ENCODE assay signal across 20 mouse cellular contexts in genomic region chr7:66257232-66257631, GRCm38 (mm10).
DNase-seq lines count a peak whose midpoint lies in the region; ATAC-seq and TF ChIP-seq lines count a peak whose summit lies in the region.
"Had no signal": no experiment of that assay in that cellular context is flagged by ENCODE, and none has a peak within 500 bp of the region (broad histone marks: within the 10 kb centered on the region; RNA-seq: fewer than 3 reads in every experiment).

No protein-coding gene starts in this region.

- H3K4me2 ChIP-seq in hindbrain, embryonic 14.5 days (replicated peaks), result no peak overlapping the region
- no peak overlapping the region for H3K4me2 ChIP-seq in lung, embryonic 14.5 days
- H3K4me2 ChIP-seq in stomach, embryonic 16.5 days (ENCODE audit: low read depth, low read length), result no peak overlapping the region
- H3K4me2 ChIP-seq: hindbrain, embryonic 12.5 days; liver, embryonic 11.5 days; midbrain, embryonic 12.5 days; neural tube, embryonic 12.5 days had no signal

- WGBS in hindbrain, embryonic 10.5 days, result 93% methylated on average over 5 of the region's 5 CpGs
- 82% methylated on average over 5 of the region's 5 CpGs for WGBS in hindbrain, embryonic 14.5 days
- WGBS in lung, embryonic 14.5 days, result 52% methylated on average over 5 of the region's 5 CpGs
- WGBS in stomach, embryonic 16.5 days, result 71% methylated on average over 5 of the region's 5 CpGs

- peak overlapping the region; percentile 66; the same call in 1 of the 2 replicates for H3K27ac ChIP-seq in hindbrain, embryonic 10.5 days
- H3K27ac ChIP-seq in hindbrain, embryonic 14.5 days, result no peak overlapping the region
- H3K27ac ChIP-seq in lung, embryonic 14.5 days (ENCODE audit: low read depth), result peak overlapping the region; percentile 6; the same call in 1 of the 2 replicates
- H3K27ac ChIP-seq in stomach, embryonic 16.5 days (ENCODE audit: low read length), result peak overlapping the region; percentile 43; the same call in 1 of the 2 replicates
- H3K27ac ChIP-seq: hindbrain, embryonic 12.5 days; layer of hippocampus, adult 2 months; midbrain, embryonic 12.5 days; neural tube, embryonic 12.5 days had no signal

- no peak for DNase-seq in hindbrain, embryonic 10.5 days (ENCODE audit: low spot score)
- DNase-seq in hindbrain, embryonic 14.5 days (ENCODE audit: low spot score), result no peak
- DNase-seq in lung, embryonic 14.5 days, result peak; percentile 82
- no peak for DNase-seq in lung, adult 18-20 months
- DNase-seq in thymus, postnatal 4 days, result peak; percentile 1
- DNase-seq in thymus, postnatal 36 days, result no peak
- DNase-seq: cerebellum, adult 18-20 months; cerebellum, postnatal 25 days; embryo, embryonic 11 days; gastrocnemius, postnatal 10 days; left cerebral cortex, postnatal 4 days; thymus, adult 2 months had no signal

- peaks cover 19% of the 10 kb centered on the region for H3K4me1 ChIP-seq in hindbrain, embryonic 10.5 days (replicated peaks)
- peaks cover 10% of the 10 kb centered on the region; the same call in 1 of the 2 replicates for H3K4me1 ChIP-seq in hindbrain, embryonic 14.5 days (replicated peaks; ENCODE audit: control insufficient read depth, insufficient read depth, low read length)
- H3K4me1 ChIP-seq in lung, embryonic 14.5 days (ENCODE audit: insufficient read depth), result peaks cover 7% of the 10 kb centered on the region; the same call in 1 of the 2 replicates
- H3K4me1 ChIP-seq in stomach, embryonic 16.5 days (ENCODE audit: control insufficient read depth, insufficient read depth, low read length), result peaks cover 8% of the 10 kb centered on the region; the same call in 1 of the 2 replicates
- H3K4me1 ChIP-seq: neural tube, embryonic 12.5 days had no signal

- H3K9me3 ChIP-seq in hindbrain, embryonic 10.5 days, result no peaks in the 10 kb centered on the region
- no peaks in the 10 kb centered on the region for H3K9me3 ChIP-seq in hindbrain, embryonic 14.5 days (ENCODE audit: control insufficient read depth, low read length)
- no peaks in the 10 kb centered on the region for H3K9me3 ChIP-seq in lung, embryonic 14.5 days (ENCODE audit: low read depth, low read length)
- H3K9me3 ChIP-seq in stomach, embryonic 16.5 days (replicated peaks; ENCODE audit: control insufficient read depth, low read length), result no peaks in the 10 kb centered on the region
- H3K9me3 ChIP-seq: hindbrain, embryonic 12.5 days; midbrain, embryonic 12.5 days; neural tube, embryonic 12.5 days had no signal

- H3K9ac ChIP-seq in hindbrain, embryonic 14.5 days, result no peak overlapping the region
- H3K9ac ChIP-seq in lung, embryonic 14.5 days, result no peak overlapping the region
- H3K9ac ChIP-seq in stomach, embryonic 16.5 days (ENCODE audit: low read length), result no peak overlapping the region
- H3K9ac ChIP-seq: hindbrain, embryonic 12.5 days; midbrain, embryonic 12.5 days; neural tube, embryonic 12.5 days had no signal

- TF ChIP-seq CTCF in lung, embryonic 14.5 days (IDR thresholded peaks at IDR 0.05; ENCODE audit: low read depth), result no peak

- H3K36me3 ChIP-seq in hindbrain, embryonic 10.5 days, result no peaks in the 10 kb centered on the region
- H3K36me3 ChIP-seq in hindbrain, embryonic 14.5 days (replicated peaks; ENCODE audit: control insufficient read depth, insufficient read depth), result no peaks in the 10 kb centered on the region
- peaks cover 14% of the 10 kb centered on the region for H3K36me3 ChIP-seq in lung, embryonic 14.5 days (ENCODE audit: insufficient read depth)
- no peaks in the 10 kb centered on the region for H3K36me3 ChIP-seq in stomach, embryonic 16.5 days (ENCODE audit: control insufficient read depth, insufficient read depth, low read length)
- H3K36me3 ChIP-seq: hindbrain, embryonic 12.5 days; midbrain, embryonic 12.5 days; neural tube, embryonic 12.5 days had no signal

- no peak overlapping the region for H3K4me3 ChIP-seq in hindbrain, embryonic 10.5 days
- H3K4me3 ChIP-seq in hindbrain, embryonic 14.5 days (replicated peaks; ENCODE audit: low read length), result no peak overlapping the region
- no peak overlapping the region for H3K4me3 ChIP-seq in lung, embryonic 14.5 days (ENCODE audit: low read depth, low read length)
- no peak overlapping the region for H3K4me3 ChIP-seq in stomach, embryonic 16.5 days (replicated peaks; ENCODE audit: low read length)
- H3K4me3 ChIP-seq: hindbrain, embryonic 12.5 days; layer of hippocampus, adult 2 months; midbrain, embryonic 12.5 days; neural tube, embryonic 12.5 days had no signal

- ATAC-seq in hindbrain, embryonic 14.5 days (ENCODE audit: low FRiP score), result no peak
- no peak for ATAC-seq in lung, embryonic 14.5 days (ENCODE audit: insufficient read depth)
- ATAC-seq in stomach, embryonic 16.5 days (ENCODE audit: insufficient read depth, low FRiP score), result no peak
- ATAC-seq: forebrain, embryonic 16.5 days; inflammation-experienced regulatory T-cells, adult 6 months had no signal

- H3K27me3 ChIP-seq in hindbrain, embryonic 10.5 days (ENCODE audit: insufficient read depth, poor library complexity, severe bottlenecking), result no peaks in the 10 kb centered on the region
- H3K27me3 ChIP-seq in hindbrain, embryonic 14.5 days (ENCODE audit: control insufficient read depth, insufficient read depth, low read length), result no peaks in the 10 kb centered on the region
- no peaks in the 10 kb centered on the region for H3K27me3 ChIP-seq in lung, embryonic 14.5 days (ENCODE audit: insufficient read depth, low read length)
- no peaks in the 10 kb centered on the region for H3K27me3 ChIP-seq in stomach, embryonic 16.5 days (ENCODE audit: control insufficient read depth, insufficient read depth, low read length)
- H3K27me3 ChIP-seq: hindbrain, embryonic 12.5 days; midbrain, embryonic 12.5 days; neural tube, embryonic 12.5 days had no signal

Comparison
In these comparisons a context has a peak if more than half of its experiments do, and no peak if none do; other contexts are left out.
1. DNase-seq: peak in lung, embryonic 14.5 days (single experiment) and thymus, postnatal 4 days (single experiment); none in hindbrain, embryonic 10.5 days (single experiment), hindbrain, embryonic 14.5 days (single experiment), lung, adult 18-20 months (0 of 2) and thymus, postnatal 36 days (0 of 2).